Mouse (Mus musculus): ENCODE measurements around the gene Add3. TPM values are rescaled to one million over a fixed set of nuclear protein-coding genes. Genes with fewer than 3 reads are reported as not detected.

Add3 gene
- polyA plus RNA-seq, 1 experiment from 2014 or later = 100 TPM

DNA sequence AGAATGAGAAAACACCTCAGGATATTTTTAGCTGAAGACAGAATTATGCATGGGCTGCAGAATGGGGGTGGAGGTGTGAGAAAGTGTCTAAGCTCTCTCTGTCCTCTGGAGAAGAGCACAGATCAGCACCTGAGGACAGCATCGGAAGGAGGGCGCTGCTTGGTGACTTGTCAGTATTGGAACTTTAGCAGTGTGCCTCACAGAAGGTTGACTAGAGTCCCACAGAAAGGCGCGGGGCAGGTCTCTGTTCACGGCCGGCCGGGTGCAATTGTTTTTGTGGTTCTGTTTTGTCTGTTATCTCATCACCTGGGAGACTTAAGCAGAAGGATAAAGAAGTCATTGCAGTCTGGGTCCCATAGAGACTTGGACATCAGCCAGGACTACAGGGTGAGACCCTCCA lies 47.3 kb downstream of the Add3 start:
- ATAC-seq (no peak), DNase-seq (ENCODE audit: low spot score) (no peak)
- peaks cover 39% of the 10 kb centered on the region; the same call in 1 of the 2 replicates for H3K4me1 ChIP-seq (ENCODE audit: insufficient read depth, low read depth, low read length)
- no peaks in the 10 kb centered on the region for H3K9me3 ChIP-seq (ENCODE audit: low read length)
- H3K9ac ChIP-seq (replicated peaks; ENCODE audit: low read depth) = no peak overlapping the region
- 71% methylated on average over 7 of the region's 7 CpGs for WGBS
- no peaks in the 10 kb centered on the region for H3K27me3 ChIP-seq (replicated peaks; ENCODE audit: insufficient read depth, low read length)
- TF ChIP-seq EP300 (IDR thresholded peaks at IDR 0.05) = no peak
- no peak for TF ChIP-seq CTCF (IDR thresholded peaks at IDR 0.05)
- H3K27ac ChIP-seq (ENCODE audit: low read length) = no peak overlapping the region
- no peak overlapping the region for H3K4me2 ChIP-seq (replicated peaks; ENCODE audit: low read depth, low read length)
- no peaks in the 10 kb centered on the region for H3K36me3 ChIP-seq (ENCODE audit: insufficient read depth, low read length)
- H3K4me3 ChIP-seq (ENCODE audit: low read depth, low read length) = no peak overlapping the region

DNA sequence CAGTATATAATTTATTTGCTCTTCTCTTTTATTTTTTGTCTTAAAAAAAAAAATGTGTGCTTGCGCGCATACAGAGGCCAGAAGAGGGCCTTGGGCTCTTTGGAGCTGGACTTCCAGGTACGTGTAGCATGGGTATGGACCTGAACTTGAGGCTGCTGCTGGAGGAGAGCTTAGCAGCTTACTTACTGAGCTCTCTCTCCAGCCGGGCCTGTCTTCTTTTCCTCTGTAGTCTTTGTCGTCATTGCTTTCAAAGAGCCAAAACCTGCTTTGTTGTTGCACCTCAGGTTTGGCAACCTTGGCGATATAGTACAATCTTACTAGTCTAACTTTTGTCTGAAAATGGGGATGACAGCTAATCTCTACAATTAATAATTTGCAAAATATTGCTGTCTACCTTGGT lies 47.9 kb downstream of the Add3 start:
- H3K9ac ChIP-seq (replicated peaks; ENCODE audit: low read depth) = no peak overlapping the region
- no peaks in the 10 kb centered on the region for H3K27me3 ChIP-seq (replicated peaks; ENCODE audit: insufficient read depth, low read length)
- H3K9me3 ChIP-seq (ENCODE audit: low read length) = no peaks in the 10 kb centered on the region
- H3K36me3 ChIP-seq (ENCODE audit: insufficient read depth, low read length) = no peaks in the 10 kb centered on the region
- TF ChIP-seq CTCF (IDR thresholded peaks at IDR 0.05) (no peak), EP300 (IDR thresholded peaks at IDR 0.05) (no peak)
- DNase-seq (ENCODE audit: low spot score) (no peak), ATAC-seq (no peak)
- H3K4me1 ChIP-seq (ENCODE audit: insufficient read depth, low read depth, low read length) = peaks cover 36% of the 10 kb centered on the region; the same call in 1 of the 2 replicates
- whole genome bisulfite sequencing = 68% methylated on average over 6 of the region's 6 CpGs
- no peak overlapping the region for H3K27ac ChIP-seq (ENCODE audit: low read length)
- no peak overlapping the region for H3K4me3 ChIP-seq (ENCODE audit: low read depth, low read length)
- H3K4me2 ChIP-seq (replicated peaks; ENCODE audit: low read depth, low read length) = no peak overlapping the region

DNA sequence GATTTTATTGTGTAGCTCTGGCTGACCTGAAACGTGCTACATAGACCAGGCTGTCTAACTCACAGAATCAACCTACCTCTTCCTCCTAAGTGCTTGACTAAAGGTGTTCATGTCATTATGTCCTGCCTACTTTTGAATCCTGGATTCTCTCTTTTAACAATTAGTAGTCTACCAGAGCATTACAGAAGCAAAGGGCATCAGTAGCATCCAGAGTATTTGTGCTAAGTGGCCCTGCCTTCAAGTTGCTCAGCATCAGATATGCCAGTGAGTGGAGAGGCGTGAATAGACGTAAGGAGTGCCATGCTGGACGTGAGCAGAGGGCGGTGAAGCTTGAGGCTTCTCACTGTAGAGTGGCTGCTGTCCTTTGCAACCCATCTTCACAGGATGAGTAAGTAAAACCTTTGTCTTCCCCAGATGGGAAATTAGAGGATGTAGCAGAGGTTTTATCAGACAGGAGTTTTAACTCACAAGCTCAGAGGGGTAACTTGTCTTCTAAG lies 48.5 kb downstream of the Add3 start:
- TF ChIP-seq CTCF (IDR thresholded peaks at IDR 0.05) (no peak), EP300 (IDR thresholded peaks at IDR 0.05) (no peak)
- H3K4me1 ChIP-seq (ENCODE audit: insufficient read depth, low read depth, low read length) = peaks cover 35% of the 10 kb centered on the region; the same call in 1 of the 2 replicates
- H3K9ac ChIP-seq (replicated peaks; ENCODE audit: low read depth) = no peak overlapping the region
- no peak overlapping the region for H3K4me3 ChIP-seq (ENCODE audit: low read depth, low read length)
- H3K27me3 ChIP-seq (replicated peaks; ENCODE audit: insufficient read depth, low read length) = no peaks in the 10 kb centered on the region
- ATAC-seq = no peak
- no peak overlapping the region for H3K4me2 ChIP-seq (replicated peaks; ENCODE audit: low read depth, low read length)
- H3K36me3 ChIP-seq (ENCODE audit: insufficient read depth, low read length) = no peaks in the 10 kb centered on the region
- 71% methylated on average over 5 of the region's 5 CpGs for WGBS
- no peak for DNase-seq (ENCODE audit: low spot score)
- H3K9me3 ChIP-seq (ENCODE audit: low read length) = no peaks in the 10 kb centered on the region
- no peak overlapping the region for H3K27ac ChIP-seq (ENCODE audit: low read length)

DNA sequence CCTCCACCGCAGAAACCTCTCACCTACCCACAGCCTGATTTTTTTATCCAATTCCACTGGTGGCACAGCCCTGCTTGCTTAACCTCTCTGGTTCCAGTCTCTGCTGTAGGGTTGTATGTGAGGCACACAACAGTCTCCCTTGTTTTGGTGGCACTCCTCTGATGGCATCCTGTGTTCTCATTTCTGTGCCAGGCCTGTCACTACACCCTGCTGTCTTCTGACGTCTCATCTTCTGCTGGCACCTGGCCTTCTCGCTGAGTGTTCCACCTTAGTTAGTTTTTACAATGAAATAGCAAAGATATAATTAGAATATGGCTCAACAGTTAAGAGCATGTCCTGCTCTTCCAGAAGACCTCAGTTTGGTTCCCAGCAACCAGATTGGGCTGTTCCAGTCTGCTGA lies 49.5 kb downstream of the Add3 start:
- H3K9me3 ChIP-seq (ENCODE audit: low read length) = no peaks in the 10 kb centered on the region
- ATAC-seq = no peak
- H3K4me2 ChIP-seq (replicated peaks; ENCODE audit: low read depth, low read length) = no peak overlapping the region
- no peak for DNase-seq (ENCODE audit: low spot score)
- H3K9ac ChIP-seq (replicated peaks; ENCODE audit: low read depth) = no peak overlapping the region
- H3K27ac ChIP-seq (ENCODE audit: low read length) = no peak overlapping the region
- no peak overlapping the region for H3K4me3 ChIP-seq (ENCODE audit: low read depth, low read length)
- no peaks in the 10 kb centered on the region for H3K27me3 ChIP-seq (replicated peaks; ENCODE audit: insufficient read depth, low read length)
- peaks cover 34% of the 10 kb centered on the region; the same call in 1 of the 2 replicates for H3K4me1 ChIP-seq (ENCODE audit: insufficient read depth, low read depth, low read length)
- no peaks in the 10 kb centered on the region for H3K36me3 ChIP-seq (ENCODE audit: insufficient read depth, low read length)
- 87% methylated on average over 3 of the region's 3 CpGs for WGBS
- TF ChIP-seq CTCF (IDR thresholded peaks at IDR 0.05) (no peak), EP300 (IDR thresholded peaks at IDR 0.05) (no peak)

- H3K36me3 ChIP-seq (ENCODE audit: insufficient read depth, low read length) = no peaks in the 10 kb centered on the region
- TF ChIP-seq EP300 (IDR thresholded peaks at IDR 0.05) (no peak), CTCF (IDR thresholded peaks at IDR 0.05) (no peak)
- 90% methylated on average over 3 of the region's 3 CpGs for WGBS
- DNase-seq (ENCODE audit: low spot score) (no peak), ATAC-seq (no peak)
- H3K9me3 ChIP-seq (ENCODE audit: low read length) = no peaks in the 10 kb centered on the region
- H3K4me3 ChIP-seq (ENCODE audit: low read depth, low read length) = no peak overlapping the region
- H3K27me3 ChIP-seq (replicated peaks; ENCODE audit: insufficient read depth, low read length) = no peaks in the 10 kb centered on the region
- H3K9ac ChIP-seq (replicated peaks; ENCODE audit: low read depth) = no peak overlapping the region
- H3K27ac ChIP-seq (ENCODE audit: low read length) = no peak overlapping the region
- H3K4me2 ChIP-seq (replicated peaks; ENCODE audit: low read depth, low read length) = no peak overlapping the region
- peaks cover 35% of the 10 kb centered on the region; the same call in 1 of the 2 replicates for H3K4me1 ChIP-seq (ENCODE audit: insufficient read depth, low read depth, low read length)
Measured at GRCm38 (mm10) chr19:53190232-53190631, 50.0 kb downstream of the Add3 start.

DNA sequence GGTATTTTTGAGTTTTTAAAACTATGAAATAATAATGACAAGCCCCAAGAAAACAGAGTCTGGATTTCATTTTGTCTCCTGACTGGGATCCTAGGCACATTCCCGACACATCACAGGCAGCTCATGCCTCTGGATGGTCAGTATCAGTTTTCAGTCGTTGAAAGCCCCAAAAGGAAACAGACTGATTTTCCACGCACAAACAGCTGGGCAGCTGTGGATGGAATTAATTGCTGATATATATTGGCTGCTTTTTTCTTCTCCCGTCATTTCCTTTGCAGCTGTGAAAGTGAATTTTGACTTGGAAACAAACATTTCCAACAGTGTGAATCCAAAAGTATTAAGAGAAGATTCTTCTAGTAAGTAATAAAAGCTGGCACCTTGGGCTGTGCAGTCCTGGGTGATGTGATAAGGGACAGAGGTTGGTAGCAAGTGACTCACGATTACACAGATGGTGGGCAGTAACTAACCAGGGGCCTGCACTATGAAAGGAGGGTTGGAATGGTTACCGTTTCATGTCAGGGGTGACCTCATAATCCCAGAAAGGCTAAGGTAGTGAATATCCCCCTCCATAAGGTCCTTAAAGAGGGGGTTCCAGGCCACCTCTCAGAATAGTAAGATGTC lies 51.7 kb downstream of the Add3 start:
- no peak for ATAC-seq
- no peak overlapping the region for H3K4me3 ChIP-seq (ENCODE audit: low read depth, low read length)
- no peaks in the 10 kb centered on the region for H3K27me3 ChIP-seq (replicated peaks; ENCODE audit: insufficient read depth, low read length)
- no peak overlapping the region for H3K9ac ChIP-seq (replicated peaks; ENCODE audit: low read depth)
- H3K4me1 ChIP-seq (ENCODE audit: insufficient read depth, low read depth, low read length) = peaks cover 28% of the 10 kb centered on the region; the same call in 1 of the 2 replicates
- H3K27ac ChIP-seq (ENCODE audit: low read length) = no peak overlapping the region
- H3K4me2 ChIP-seq (replicated peaks; ENCODE audit: low read depth, low read length) = no peak overlapping the region
- no peaks in the 10 kb centered on the region for H3K9me3 ChIP-seq (ENCODE audit: low read length)
- TF ChIP-seq CTCF (IDR thresholded peaks at IDR 0.05) (no peak), EP300 (IDR thresholded peaks at IDR 0.05) (no peak)
- no peaks in the 10 kb centered on the region for H3K36me3 ChIP-seq (ENCODE audit: insufficient read depth, low read length)
- no peak for DNase-seq (ENCODE audit: low spot score)
- 57% methylated on average over 6 of the region's 6 CpGs for WGBS

Measured in lung, postnatal 0 days (tissue).